Mouse (Mus musculus) kidney, embryonic 15.5 days (tissue): ENCODE results near the gene Grin2d. TPM values are rescaled to one million over a fixed set of nuclear protein-coding genes. Genes with fewer than 3 reads are reported as not detected.
A peak's percentile ranks its signal among the peaks of the same experiment; 100 is the strongest.

Source experiments
- ATAC-seq: fragments of 200-750 bp; cut with Nextera tagmentation; replicated peaks from 2 replicates; pipeline ENCODE4 v1.8.0; 2017; ENCODE audit warnings: moderate TSS enrichment; ENCODE audit not compliant: low FRiP score
- H3K27ac ChIP-seq: fragments of 300-500 bp; sonication (generic); 2 replicates; pipeline ENCODE4 v1.5.1; 2015; ENCODE audit warnings: mild to moderate bottlenecking, inconsistent platforms
- H3K27me3 ChIP-seq: fragments of 300-500 bp; sonication (generic); 2 replicates; pipeline ENCODE4 v1.6.1; 2015; ENCODE audit warnings: inconsistent platforms
- H3K36me3 ChIP-seq: fragments of 300-500 bp; sonication (generic); 2 replicates; pipeline ENCODE4 v1.6.1; 2015; ENCODE audit warnings: inconsistent platforms
- H3K4me1 ChIP-seq: fragments of 300-500 bp; sonication (generic); 2 replicates; pipeline ENCODE4 v1.6.1; 2015; ENCODE audit warnings: inconsistent platforms
- H3K4me2 ChIP-seq: fragments of 300-500 bp; sonication (generic); 2 replicates; pipeline ENCODE4 v1.6.1; 2015; ENCODE audit warnings: moderate library complexity, mild to moderate bottlenecking, inconsistent platforms
- H3K4me3 ChIP-seq: fragments of 300-500 bp; sonication (generic); replicated peaks from 2 replicates; pipeline ENCODE4 v1.5.1; 2015; ENCODE audit warnings: mild to moderate bottlenecking, inconsistent platforms
- H3K9ac ChIP-seq: fragments of 300-500 bp; sonication (generic); 2 replicates; pipeline ENCODE4 v1.6.1; 2015; ENCODE audit warnings: mild to moderate bottlenecking, inconsistent platforms
- H3K9me3 ChIP-seq: fragments of 300-500 bp; sonication (generic); replicated peaks from 2 replicates; pipeline ENCODE4 v1.6.1; 2016; ENCODE audit warnings: inconsistent platforms
- WGBS: fragments of 180-500 bp; shearing (Covaris S2); methylation state at CpG from one replicate; pipeline ENCODE4 v1.1.7; 2015; ENCODE audit warnings: mixed read lengths; 5-methylcytosine and 5-hydroxymethylcytosine counted together
- polyA plus RNA-seq: library from polyadenylated mRNA; unstranded; fragments of >200 nt; fragmentation: Nextera tagmentation; extraction: Ambion mirVana; gene quantifications from 2 replicates; pipeline ENCODE4 v1.2.1, GENCODE M21; 2015

Gene Grin2d
- polyA plus RNA-seq, 1 experiment from 2014 or later, result 0.47 TPM

DNA sequence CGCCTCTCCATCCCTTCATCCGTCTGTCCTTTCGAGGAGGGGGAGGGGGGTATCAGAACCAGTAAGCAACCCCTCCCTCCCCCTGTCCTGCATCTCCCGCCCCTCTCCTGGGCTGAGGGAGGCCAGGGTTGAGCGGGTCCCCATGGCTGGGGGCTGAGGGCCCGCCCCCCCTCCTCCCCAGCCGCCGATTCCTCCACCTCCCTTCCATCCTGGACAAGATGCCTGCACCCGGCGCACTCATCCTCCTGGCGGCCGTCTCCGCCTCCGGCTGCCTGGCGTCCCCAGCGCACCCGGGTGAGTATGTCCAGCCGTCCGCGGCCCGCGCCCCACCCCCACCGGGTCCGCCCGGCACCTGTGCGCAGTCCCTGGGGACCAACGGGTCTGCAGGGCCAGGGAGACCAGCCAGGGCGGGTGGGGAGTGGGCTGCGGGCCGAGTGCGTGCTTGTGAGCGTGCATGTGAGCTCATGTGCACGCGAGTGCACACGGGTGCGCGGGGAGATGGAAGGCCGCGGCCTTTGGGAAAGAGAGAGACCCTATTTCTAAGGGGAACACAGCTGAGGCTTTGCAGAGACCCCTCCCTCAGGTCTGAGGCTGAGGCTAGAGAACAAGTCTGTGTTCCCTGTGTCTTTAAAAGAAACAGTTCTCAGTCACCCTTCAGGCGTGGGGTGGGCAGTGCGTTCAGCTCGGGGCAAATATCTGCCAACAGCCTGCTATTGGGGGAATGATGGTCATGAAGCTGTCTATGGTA is 92.6 kb downstream of the Grin2d start:
- 1% methylated on average over 38 of the region's 42 CpGs for WGBS
- H3K27ac ChIP-seq, result peak overlapping the region; percentile 68
- ATAC-seq, result peak; percentile 37

DNA sequence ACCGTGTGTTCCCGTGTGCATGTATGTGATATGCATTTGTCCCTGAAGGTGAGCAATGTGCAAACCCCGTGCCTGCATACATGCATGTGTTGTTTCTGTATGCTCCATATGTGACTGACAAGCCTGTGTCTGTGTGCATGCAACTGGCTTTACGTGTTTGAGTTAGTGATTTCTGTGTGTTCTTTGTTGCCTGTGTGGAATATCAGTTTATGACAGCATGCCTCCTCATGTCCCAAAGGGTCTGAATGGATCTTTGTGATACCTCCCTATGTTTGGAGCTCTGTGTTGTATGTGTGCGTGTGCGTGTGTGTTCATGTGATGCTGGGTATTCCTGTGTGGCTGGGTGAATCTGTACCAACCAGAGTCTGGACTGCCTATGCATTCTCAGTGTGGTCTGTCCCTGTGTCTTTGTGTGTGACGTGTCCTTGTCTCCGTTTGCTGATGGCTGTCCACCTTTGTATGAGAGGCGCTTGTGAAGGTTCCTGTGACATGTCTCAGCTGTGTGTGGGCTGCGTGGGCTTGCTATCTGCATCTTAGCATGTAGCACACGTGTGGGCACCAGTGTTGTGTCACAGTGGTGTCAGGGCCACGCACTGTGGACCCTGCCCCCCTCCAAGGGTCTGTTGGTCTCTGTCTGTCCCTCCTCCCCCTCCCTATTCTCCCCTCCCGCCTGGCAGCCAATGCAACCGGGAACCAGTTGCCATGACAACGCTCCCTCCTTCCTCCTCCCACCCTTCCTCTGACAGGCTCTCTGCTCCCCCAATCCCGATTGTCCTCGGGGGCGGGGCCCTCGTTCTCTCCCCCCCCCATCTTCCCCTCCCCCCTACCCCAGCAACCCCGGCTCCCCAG is 93.4 kb downstream of the Grin2d start, which contains the start of gene Sult2b1:
TSS of gene Sult2b1 (minus strand) at position 146 of the 849 bp plus-strand sequence.
- H3K36me3 ChIP-seq, result peaks cover 17% of the 10 kb centered on the region
- peak; percentile 16 for ATAC-seq

More for the DNA sequence above, 92.6 kb downstream of the Grin2d start:
- Histone ChIP-seq H3K36me3 (peaks cover 25% of the 10 kb centered on the region), H3K4me3 (peak overlapping the region; percentile 72), H3K9me3 (no peaks in the 10 kb centered on the region), H3K4me2 (peak overlapping the region; percentile 95), H3K9ac (peak overlapping the region; percentile 60), H3K4me1 (peaks cover 47% of the 10 kb centered on the region), H3K27me3 (peaks cover 12% of the 10 kb centered on the region; the same call in 1 of the 2 replicates)

DNA sequence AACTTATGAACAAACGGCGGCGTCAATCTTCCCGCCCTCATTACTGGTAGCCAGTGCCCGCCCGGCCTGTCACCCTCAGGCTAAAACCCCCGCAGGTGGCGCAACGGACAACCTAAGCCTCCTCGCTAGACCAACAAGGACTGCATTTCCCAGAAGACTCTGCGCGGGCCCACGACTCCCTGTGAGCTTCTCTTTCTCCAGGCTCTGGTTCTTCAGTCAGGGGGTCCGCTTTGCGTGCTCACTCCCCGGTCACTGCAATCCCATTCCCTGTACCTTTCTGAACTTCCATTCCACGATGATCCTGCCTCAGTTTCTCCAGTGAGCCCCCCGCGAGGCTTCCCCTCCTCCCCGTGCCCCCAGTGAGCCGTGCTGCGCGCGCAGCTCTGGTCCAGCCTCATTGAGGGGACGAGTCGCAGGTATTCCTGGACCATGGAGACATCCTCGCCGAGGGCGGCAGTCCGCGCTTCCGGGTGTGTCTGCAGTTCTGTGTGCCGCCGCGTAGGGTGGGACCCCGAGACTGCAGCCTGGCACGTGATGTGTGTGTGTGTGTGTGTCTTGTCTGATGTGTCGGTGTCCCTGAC is 94.6 kb downstream of the Grin2d start, which contains the start of gene Lmtk3:
TSS of gene Lmtk3 (plus strand) at position 228 of the 581 bp plus-strand sequence.
- Histone ChIP-seq H3K4me3 (peak within 1 kb of the TSS; percentile 72), H3K4me2 (peak within 1 kb of the TSS; percentile 95), H3K27me3 (peaks cover 12% of the 10 kb centered on the region; the same call in 1 of the 2 replicates), H3K4me1 (peaks cover 55% of the 10 kb centered on the region), H3K27ac (no peak within 1 kb of the TSS), H3K9ac (peak within 1 kb of the TSS; percentile 68), H3K36me3 (peaks cover 6% of the 10 kb centered on the region), H3K9me3 (no peaks in the 10 kb centered on the region)
- 1% methylated on average over 38 of the region's 38 CpGs for WGBS
- ATAC-seq, result 0 out of 2 replicates have a peak, but pooled peaks have one; percentile 4

More for the DNA sequence above, 93.4 kb downstream of the Grin2d start, which contains the start of gene Sult2b1:
- H3K27ac ChIP-seq, result peak within 1 kb of the TSS; percentile 68
- peak within 1 kb of the TSS; percentile 68 for H3K9ac ChIP-seq
- H3K27me3 ChIP-seq, result peaks cover 12% of the 10 kb centered on the region; the same call in 1 of the 2 replicates
- no peaks in the 10 kb centered on the region for H3K9me3 ChIP-seq
- H3K4me3 ChIP-seq, result peak within 1 kb of the TSS; percentile 72
- H3K4me2 ChIP-seq, result peak within 1 kb of the TSS; percentile 95
- 26% methylated on average over 19 of the region's 20 CpGs for WGBS
- peaks cover 46% of the 10 kb centered on the region for H3K4me1 ChIP-seq

DNA sequence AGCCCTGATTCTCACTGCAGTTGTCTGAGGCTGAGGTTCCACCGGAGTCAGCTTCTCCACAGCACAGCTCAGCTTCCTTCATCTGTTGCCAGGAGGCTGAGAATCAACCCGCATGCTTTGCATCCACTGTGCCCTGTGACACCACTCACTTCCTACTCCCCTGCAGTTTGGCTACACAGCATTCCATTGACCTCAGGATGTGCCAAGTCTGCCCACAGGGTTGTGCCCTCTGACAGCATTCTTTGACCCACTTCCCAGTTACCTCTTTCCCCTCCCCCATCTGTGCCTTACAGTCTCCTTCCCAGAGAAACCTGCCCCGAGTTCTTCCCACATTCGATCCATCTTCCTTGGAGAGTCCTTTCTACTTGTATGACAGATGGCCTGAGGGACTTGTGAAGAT is 95.9 kb downstream of the Grin2d start:
- H3K4me2 ChIP-seq, result no peak overlapping the region
- WGBS, result 61% methylated on average over 4 of the region's 4 CpGs
- ATAC-seq, result no peak

More for the DNA sequence above, 95.9 kb downstream of the Grin2d start:
- no peaks in the 10 kb centered on the region for H3K9me3 ChIP-seq
- no peak overlapping the region for H3K4me3 ChIP-seq
- no peaks in the 10 kb centered on the region for H3K36me3 ChIP-seq
- H3K27ac ChIP-seq, result no peak overlapping the region
- H3K27me3 ChIP-seq, result peaks cover 12% of the 10 kb centered on the region; the same call in 1 of the 2 replicates
- H3K4me1 ChIP-seq, result peaks cover 50% of the 10 kb centered on the region
- H3K9ac ChIP-seq, result no peak overlapping the region

Other genes starting within 250 kb of the Grin2d start
- gene Mamstr, start 238.4 kb downstream of the Grin2d start, polyA plus RNA-seq, result 7.5 and 9.0 TPM in 2 replicates
- 0.42 and 3.7 TPM in 2 replicates for gene Fut2, start 212.0 kb downstream of the Grin2d start, polyA plus RNA-seq
- gene Ntn5, start 194.4 kb downstream of the Grin2d start, polyA plus RNA-seq, result 0.21 and 0.24 TPM in 2 replicates
- gene Sec1, start 184.0 kb downstream of the Grin2d start, polyA plus RNA-seq, result 0.19 and 0.29 TPM in 2 replicates
- gene Car11, start 178.5 kb downstream of the Grin2d start, polyA plus RNA-seq, result 8.6 and 8.8 TPM in 2 replicates
- gene Dbp, start 173.3 kb downstream of the Grin2d start, polyA plus RNA-seq, result 3.7 and 4.7 TPM in 2 replicates
- gene Rpl18, start 162.9 kb downstream of the Grin2d start, polyA plus RNA-seq, result 1,132 and 1,166 TPM in 2 replicates
- 28.1 and 33.7 TPM in 2 replicates for gene Sphk2, start 160.4 kb downstream of the Grin2d start, polyA plus RNA-seq
- gene Fam83e, start 157.2 kb downstream of the Grin2d start, polyA plus RNA-seq, result 1.4 and 2.5 TPM in 2 replicates
- not detected in 2 replicates for gene Spaca4, start 152.6 kb downstream of the Grin2d start, polyA plus RNA-seq
- 2.5 and 3.1 TPM in 2 replicates for gene Lmtk3, start 94.6 kb downstream of the Grin2d start, polyA plus RNA-seq
- 2.8 and 3.2 TPM in 2 replicates for gene Sult2b1, start 93.7 kb downstream of the Grin2d start, polyA plus RNA-seq
- gene Cyth2, start 63.8 kb downstream of the Grin2d start, polyA plus RNA-seq, result 130 and 132 TPM in 2 replicates
- 1.4 and 1.6 TPM in 2 replicates for gene Kcnj14, start 53.6 kb downstream of the Grin2d start, polyA plus RNA-seq
- 82.5 and 86.3 TPM in 2 replicates for gene Grwd1, start 47.4 kb downstream of the Grin2d start, polyA plus RNA-seq
- gene Kdelr1, start 5.6 kb downstream of the Grin2d start, polyA plus RNA-seq, result 83.8 and 89.1 TPM in 2 replicates
- gene Syngr4, start 18.3 kb upstream of the Grin2d start, polyA plus RNA-seq, result 0.93 and 1.1 TPM in 2 replicates
- 6.2 and 6.5 TPM in 2 replicates for gene Tmem143, start 18.6 kb upstream of the Grin2d start, polyA plus RNA-seq
- 164 and 194 TPM in 2 replicates for gene Emp3, start 43.0 kb upstream of the Grin2d start, polyA plus RNA-seq
- gene Ccdc114, start 45.7 kb upstream of the Grin2d start, polyA plus RNA-seq, result 10.8 and 12.2 TPM in 2 replicates
- gene Abcc6, start 151.9 kb upstream of the Grin2d start, polyA plus RNA-seq, result 0.93 and 1.1 TPM in 2 replicates
- 39.9 and 40.4 TPM in 2 replicates for gene Nomo1, start 155.3 kb upstream of the Grin2d start, polyA plus RNA-seq
- gene Kcnj11, start 222.4 kb upstream of the Grin2d start, polyA plus RNA-seq, result 0.21 and 0.37 TPM in 2 replicates